Mouse (Mus musculus) brain, embryonic 14.5 days (tissue): ENCODE results near the gene Sox5.

ENCODE experiments used
- CTCF ChIP-seq: fragments of 200-500 bp; IDR thresholded peaks from 2 replicates; pipeline ENCODE4 v1.5.1; 2012; ENCODE audit warnings: inconsistent platforms, mild to moderate bottlenecking, moderate library complexity, borderline replicate concordance; ENCODE audit not compliant: insufficient read depth, insufficient read length; ENCODE audit errors: extremely low read depth
- POLR2A ChIP-seq: fragments of 200-500 bp; IDR thresholded peaks from 2 replicates; pipeline ENCODE4 v1.6.1; 2012; ENCODE audit warnings: mild to moderate bottlenecking, inconsistent platforms, borderline replicate concordance; ENCODE audit not compliant: poor library complexity, insufficient read depth, insufficient read length, severe bottlenecking; ENCODE audit errors: extremely low read depth

DNA sequence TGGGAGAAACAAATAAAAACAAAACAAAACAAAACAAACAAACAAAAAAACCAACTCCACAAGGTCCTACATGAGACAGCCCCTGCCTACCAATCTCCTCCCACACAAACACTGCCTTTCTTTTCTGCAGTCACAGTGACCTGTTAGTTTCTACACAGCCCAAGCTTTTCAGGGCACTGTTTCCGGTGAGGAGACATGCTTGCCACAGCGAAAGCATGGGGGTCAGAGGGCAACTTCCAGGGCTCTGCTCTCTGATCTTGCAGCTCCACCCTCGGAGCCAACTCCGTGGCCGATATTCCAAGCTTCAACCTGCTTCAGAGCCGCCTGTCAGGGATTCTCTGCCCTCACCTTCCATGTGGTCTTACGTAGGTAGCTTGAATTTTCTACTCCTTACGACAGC is 22.6 kb downstream of the Sox5 start:
- no peak for TF ChIP-seq CTCF
- no peak for TF ChIP-seq POLR2A
